Mouse (Mus musculus) embryonic facial prominence, embryonic 13.5 days (tissue): ENCODE measurements at regions not wholly inside any gene's neighbourhood (a gene's known extent, or its start where the extent isn't known, plus 50 kb on each side); places are given as distances from the start of the nearest gene placed in this dataset.

Source experiments
- ATAC-seq: fragments of 200-750 bp; cut with Nextera tagmentation; 2 replicates; pipeline ENCODE4 v1.8.0; 2017; ENCODE audit warnings: low read depth; ENCODE audit not compliant: insufficient number of reproducible peaks, insufficient read depth, low FRiP score, low TSS enrichment
- H3K27ac ChIP-seq: fragments of 300-500 bp; sonication (generic); 2 replicates; pipeline ENCODE4 v1.5.1; 2015; ENCODE audit warnings: moderate library complexity, mild to moderate bottlenecking, inconsistent platforms
- H3K27me3 ChIP-seq: fragments of 300-500 bp; sonication (generic); 2 replicates; pipeline ENCODE4 v1.6.1; 2015; ENCODE audit warnings: mild to moderate bottlenecking, inconsistent platforms
- H3K36me3 ChIP-seq: fragments of 300-500 bp; sonication (generic); 2 replicates; pipeline ENCODE4 v1.6.1; 2015; ENCODE audit warnings: mild to moderate bottlenecking, inconsistent platforms
- H3K4me1 ChIP-seq: fragments of 300-500 bp; sonication (generic); 2 replicates; pipeline ENCODE4 v1.6.1; 2015; ENCODE audit warnings: inconsistent platforms
- H3K4me2 ChIP-seq: fragments of 300-500 bp; sonication (generic); 2 replicates; pipeline ENCODE4 v1.6.1; 2015; ENCODE audit warnings: moderate library complexity, mild to moderate bottlenecking, inconsistent platforms
- H3K4me3 ChIP-seq: fragments of 300-500 bp; sonication (generic); 2 replicates; pipeline ENCODE4 v1.5.1; 2015; ENCODE audit warnings: mild to moderate bottlenecking, inconsistent platforms
- H3K9ac ChIP-seq: fragments of 300-500 bp; sonication (generic); 2 replicates; pipeline ENCODE4 v1.6.1; 2015; ENCODE audit warnings: mild to moderate bottlenecking, inconsistent platforms
- H3K9me3 ChIP-seq: fragments of 300-500 bp; sonication (generic); 2 replicates; pipeline ENCODE4 v1.6.1; 2016; ENCODE audit warnings: inconsistent platforms
- WGBS: fragments of 180-500 bp; shearing (Covaris S2); methylation state at CpG from one replicate; pipeline ENCODE4 v1.1.7; 2015; ENCODE audit warnings: mixed read lengths; 5-methylcytosine and 5-hydroxymethylcytosine counted together

DNA sequence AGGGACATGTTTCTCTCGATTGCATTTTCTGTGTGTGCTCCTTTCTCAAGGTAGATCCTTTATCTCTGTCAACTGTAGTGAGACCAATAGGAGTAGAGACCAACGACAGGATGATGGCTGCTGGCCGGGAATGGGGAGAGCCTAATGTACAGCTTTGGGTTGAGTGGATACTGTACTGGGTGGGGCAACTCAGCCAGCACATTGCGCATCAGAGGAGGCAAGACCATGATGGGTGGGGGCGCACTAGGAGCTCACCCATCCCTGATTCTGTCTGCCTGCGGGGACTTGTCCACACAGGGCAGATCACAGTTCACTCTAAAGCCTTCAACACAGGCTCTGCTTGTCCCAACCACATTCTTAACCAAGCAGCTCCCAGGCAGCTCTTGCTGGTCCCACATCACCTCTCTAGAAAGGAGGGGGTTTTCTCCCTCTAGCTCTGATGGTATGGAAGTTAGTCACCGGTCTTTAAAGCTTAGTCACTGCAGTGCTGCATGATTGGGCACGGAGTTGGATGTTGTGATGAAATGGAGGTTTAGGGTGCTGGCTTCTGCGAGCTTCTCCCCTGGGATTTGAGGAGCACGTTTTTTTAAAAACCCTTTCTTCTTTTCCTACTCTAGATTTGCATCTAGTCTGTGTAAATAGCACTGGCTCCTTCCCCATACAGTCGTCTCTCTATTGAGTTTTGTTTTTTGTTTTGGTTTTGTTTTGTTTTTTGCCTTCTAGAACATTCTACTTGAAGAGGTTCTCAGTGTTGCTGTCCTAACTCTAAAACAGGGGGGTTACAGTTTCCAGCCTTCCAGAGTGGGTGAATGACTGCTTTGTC is 118.3 kb upstream of the Frmd6 start:
- Histone ChIP-seq H3K4me1 (peaks cover 17% of the 10 kb centered on the region), H3K36me3 (no peaks in the 10 kb centered on the region), H3K4me2 (no peak overlapping the region), H3K4me3 (no peak overlapping the region), H3K9me3 (no peaks in the 10 kb centered on the region), H3K27ac (peak overlapping the region; percentile 35; the same call in 1 of the 2 replicates), H3K27me3 (no peaks in the 10 kb centered on the region), H3K9ac (no peak overlapping the region)
- no peak for ATAC-seq
- 82% methylated on average over 11 of the region's 11 CpGs for WGBS

DNA sequence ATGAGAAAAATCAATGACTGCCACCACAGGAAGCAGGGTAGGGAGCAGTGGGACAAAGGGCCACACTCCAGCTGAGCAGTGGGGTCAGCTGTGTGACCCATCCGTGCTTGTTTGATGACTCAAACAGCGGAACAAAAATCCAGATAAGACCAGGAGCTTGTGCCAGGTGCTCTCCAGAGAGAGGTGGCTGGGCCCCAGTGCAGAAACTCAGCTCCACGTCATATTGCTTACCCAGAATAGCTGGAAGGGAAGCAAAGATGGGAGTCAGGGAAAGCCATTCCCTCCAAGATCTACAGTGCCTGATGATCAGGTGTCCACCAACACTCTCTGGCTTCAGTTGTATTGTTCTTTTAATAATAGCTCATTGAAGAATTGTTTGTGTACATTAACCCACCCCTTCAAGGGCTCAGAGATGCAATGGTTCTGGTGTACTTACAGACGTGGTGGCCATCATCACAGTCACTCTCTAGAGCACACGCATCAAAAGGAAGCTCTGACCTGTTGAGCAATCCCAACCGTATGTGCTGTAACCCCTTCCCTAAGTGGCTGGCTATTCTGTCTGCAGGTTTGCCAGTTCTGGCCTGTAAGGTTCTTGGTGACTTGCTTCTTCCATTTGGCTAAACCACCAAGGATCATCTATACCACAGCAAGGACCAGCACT is 117.6 kb upstream of the Frmd6 start:
- no peaks in the 10 kb centered on the region for H3K27me3 ChIP-seq
- 62% methylated on average over 6 of the region's 6 CpGs for WGBS
- no peak overlapping the region for H3K9ac ChIP-seq
- H3K9me3 ChIP-seq, result no peaks in the 10 kb centered on the region
- no peak for ATAC-seq
- no peak overlapping the region for H3K4me3 ChIP-seq
- peak overlapping the region; percentile 35; the same call in 1 of the 2 replicates for H3K27ac ChIP-seq
- H3K36me3 ChIP-seq, result no peaks in the 10 kb centered on the region
- H3K4me2 ChIP-seq, result no peak overlapping the region
- H3K4me1 ChIP-seq, result peaks cover 25% of the 10 kb centered on the region

DNA sequence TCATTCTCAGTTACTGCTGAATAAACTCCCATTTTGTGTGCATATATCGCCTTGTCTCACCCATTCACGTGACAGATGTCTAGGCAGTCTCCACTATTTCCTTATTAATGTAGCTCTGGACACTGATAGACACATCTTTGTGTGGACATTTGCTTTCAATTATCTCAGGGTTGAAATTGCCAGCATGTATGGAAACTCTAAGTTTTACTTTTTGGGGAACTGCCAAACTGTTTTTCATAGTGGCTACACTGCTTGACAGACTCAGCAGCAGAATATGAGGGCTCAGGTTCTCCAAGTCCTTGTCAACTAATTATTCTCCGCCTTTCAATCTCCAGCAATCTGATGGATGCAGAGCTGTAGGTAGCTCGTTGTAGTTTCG is 117.0 kb upstream of the Frmd6 start:
- no peak for ATAC-seq

DNA sequence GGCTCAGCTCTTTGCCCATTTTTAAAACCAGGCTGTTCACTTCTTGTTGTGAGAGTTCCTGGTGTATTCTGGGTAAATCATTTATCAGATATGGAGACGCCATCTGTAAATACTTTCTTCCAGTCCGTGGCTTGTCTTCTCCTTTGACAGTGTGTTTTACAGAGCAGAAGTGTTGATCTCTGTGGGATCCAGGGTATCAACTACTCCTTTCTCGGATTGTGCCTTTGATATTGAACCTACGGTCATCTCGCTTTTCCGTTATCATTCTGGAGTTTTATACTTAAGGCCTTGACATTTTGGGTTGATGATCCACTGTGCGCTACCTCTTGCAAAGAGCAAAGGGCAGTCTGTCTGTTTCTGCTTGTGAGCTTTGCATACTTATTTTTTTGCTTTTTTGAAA is 115.0 kb upstream of the Frmd6 start:
- Histone ChIP-seq H3K27me3 (no peaks in the 10 kb centered on the region), H3K9ac (no peak overlapping the region), H3K4me1 (peaks cover 44% of the 10 kb centered on the region), H3K27ac (no peak overlapping the region), H3K4me2 (no peak overlapping the region), H3K4me3 (no peak overlapping the region), H3K9me3 (no peaks in the 10 kb centered on the region), H3K36me3 (no peaks in the 10 kb centered on the region)
- no peak for ATAC-seq
- 88% methylated on average over 7 of the region's 7 CpGs for WGBS

More for the DNA sequence above, 117.0 kb upstream of the Frmd6 start:
- Histone ChIP-seq H3K9me3 (no peaks in the 10 kb centered on the region), H3K27ac (no peak overlapping the region), H3K36me3 (no peaks in the 10 kb centered on the region), H3K4me3 (no peak overlapping the region), H3K9ac (no peak overlapping the region), H3K4me1 (peaks cover 30% of the 10 kb centered on the region), H3K4me2 (no peak overlapping the region), H3K27me3 (no peaks in the 10 kb centered on the region)
- 64% methylated on average over 5 of the region's 5 CpGs for WGBS

DNA sequence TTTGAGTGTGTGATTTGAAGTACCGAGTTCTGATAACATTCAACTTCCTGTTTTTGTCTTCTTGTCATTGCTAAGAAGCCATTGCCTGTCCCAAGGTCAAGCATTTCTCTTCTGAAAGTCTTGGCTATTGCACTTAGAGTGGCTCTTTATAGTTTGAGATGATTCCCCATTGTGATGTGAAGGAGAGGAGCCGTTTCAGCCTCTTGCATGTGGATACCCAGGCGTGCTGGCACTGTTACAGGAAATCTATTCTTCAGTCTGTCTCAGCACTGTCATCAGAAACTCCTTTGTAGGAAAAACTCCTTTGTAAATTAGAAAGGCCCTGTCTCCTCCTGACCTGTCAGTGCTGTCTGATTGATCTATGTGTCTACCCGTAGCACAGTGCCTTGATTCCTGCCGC is 114.3 kb upstream of the Frmd6 start:
- H3K9ac ChIP-seq, result no peak overlapping the region
- H3K4me1 ChIP-seq, result peaks cover 47% of the 10 kb centered on the region
- H3K36me3 ChIP-seq, result no peaks in the 10 kb centered on the region
- no peak for ATAC-seq
- no peak overlapping the region for H3K4me2 ChIP-seq
- WGBS, result 75% methylated on average over 5 of the region's 5 CpGs
- H3K4me3 ChIP-seq, result no peak overlapping the region
- H3K27me3 ChIP-seq, result no peaks in the 10 kb centered on the region
- no peak overlapping the region for H3K27ac ChIP-seq
- H3K9me3 ChIP-seq, result no peaks in the 10 kb centered on the region

DNA sequence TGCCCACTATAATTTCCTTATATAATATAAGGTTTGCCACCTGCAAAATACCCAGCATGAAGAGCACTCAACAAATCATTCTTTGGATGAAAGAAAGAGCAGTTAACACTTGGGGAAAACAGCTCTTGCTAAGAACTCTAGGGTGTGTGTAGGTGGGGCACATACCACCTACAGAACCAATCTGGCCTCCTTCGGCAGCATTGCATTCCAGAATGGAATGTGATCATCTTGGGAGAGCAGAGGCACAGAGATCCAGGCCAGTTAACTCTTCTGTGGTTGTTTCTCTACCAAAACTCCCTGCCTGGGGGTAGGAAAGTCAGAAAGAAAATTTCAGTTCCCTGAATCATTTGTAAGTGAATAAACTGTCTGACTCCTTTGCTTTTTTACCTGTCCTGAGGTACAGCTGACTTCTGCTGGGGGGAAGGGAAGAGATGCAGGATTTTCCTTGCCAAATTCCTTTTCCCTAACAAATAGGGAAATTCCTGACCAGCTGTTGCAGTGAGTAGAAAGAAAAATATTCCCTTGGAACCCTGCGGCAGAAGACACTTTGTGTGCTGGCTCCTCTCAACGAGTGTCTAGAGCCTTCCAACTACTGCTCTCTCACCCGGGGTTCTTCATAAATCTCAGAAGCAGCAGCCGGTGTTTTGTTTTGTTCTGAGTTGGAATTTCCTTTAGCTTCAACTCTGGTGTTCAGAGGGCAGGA is 112.8 kb upstream of the Frmd6 start:
- Histone ChIP-seq H3K27ac (peak overlapping the region; percentile 41), H3K36me3 (no peaks in the 10 kb centered on the region), H3K4me1 (peaks cover 43% of the 10 kb centered on the region), H3K4me3 (no peak overlapping the region), H3K27me3 (no peaks in the 10 kb centered on the region), H3K4me2 (no peak overlapping the region), H3K9ac (no peak overlapping the region), H3K9me3 (no peaks in the 10 kb centered on the region)
- WGBS, result 33% methylated on average over 5 of the region's 5 CpGs
- ATAC-seq, result no peak

DNA sequence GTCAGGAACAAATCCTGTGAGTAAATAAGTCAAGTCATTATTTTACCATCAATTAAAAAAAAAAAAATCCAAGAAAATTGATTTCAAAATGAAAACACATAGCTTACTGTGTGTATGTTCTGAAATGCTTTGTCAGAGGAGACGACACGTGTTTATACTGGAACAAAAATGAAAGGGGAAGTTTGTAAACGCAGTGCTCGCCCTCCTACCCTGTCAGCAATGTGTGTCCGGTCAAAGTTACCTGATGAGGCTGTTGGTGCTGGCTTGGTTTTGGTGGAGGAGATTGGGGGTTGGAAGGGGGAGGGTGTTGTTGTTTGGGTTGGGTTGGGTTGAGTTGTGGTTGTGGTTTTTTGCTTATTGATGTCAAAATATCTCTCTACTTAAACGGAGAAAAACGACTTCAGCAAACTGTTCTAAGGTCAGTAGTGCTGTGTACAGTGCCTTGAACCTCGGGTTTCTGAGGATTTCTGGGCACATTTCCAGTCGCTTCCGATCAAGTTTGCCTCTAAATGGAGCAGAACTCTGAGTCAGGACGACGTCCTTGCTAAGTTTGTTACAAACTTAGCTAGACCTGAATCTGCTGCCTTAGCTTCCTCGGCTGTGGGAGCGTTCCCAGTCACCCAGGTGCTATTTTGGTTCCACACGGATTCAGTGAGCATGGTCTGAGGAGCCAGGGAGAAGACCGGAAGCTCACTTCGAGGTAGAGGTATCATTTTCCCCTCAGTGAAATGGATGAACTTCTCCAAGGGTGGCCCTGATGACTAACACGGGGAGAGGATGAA is 111.6 kb upstream of the Frmd6 start:
- Histone ChIP-seq H3K36me3 (no peaks in the 10 kb centered on the region), H3K4me2 (peak overlapping the region; percentile 10), H3K4me1 (peaks cover 35% of the 10 kb centered on the region), H3K27ac (peak overlapping the region; percentile 58), H3K4me3 (no peak overlapping the region), H3K9ac (0 out of 2 replicates have a peak overlapping the region, but pooled peaks have one; percentile 12), H3K27me3 (no peaks in the 10 kb centered on the region), H3K9me3 (no peaks in the 10 kb centered on the region)
- no peak for ATAC-seq
- WGBS, result 59% methylated on average over 18 of the region's 18 CpGs

DNA sequence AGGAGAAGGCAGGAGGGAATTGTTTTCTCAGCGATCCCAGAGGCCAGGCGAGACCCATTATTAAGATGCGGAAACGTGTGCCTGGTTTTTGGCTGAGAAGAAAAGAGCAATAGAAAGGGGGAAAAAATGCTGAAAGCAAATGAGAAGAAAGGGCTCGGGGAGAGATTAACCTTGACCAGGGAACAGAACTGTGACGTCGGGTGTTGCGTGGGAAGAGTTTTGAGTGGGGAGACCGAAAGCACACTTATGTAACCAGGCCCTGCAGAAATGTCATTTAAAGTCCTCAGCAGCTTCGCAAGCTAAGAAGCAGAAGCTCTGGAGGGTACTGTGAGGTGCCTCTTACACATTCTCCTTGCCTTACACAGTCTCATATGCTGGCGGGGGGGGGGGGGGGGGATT is 111.0 kb upstream of the Frmd6 start:
- no peak for ATAC-seq
- no peak overlapping the region for H3K4me3 ChIP-seq
- peak overlapping the region; percentile 58 for H3K27ac ChIP-seq
- no peaks in the 10 kb centered on the region for H3K27me3 ChIP-seq
- no peaks in the 10 kb centered on the region for H3K9me3 ChIP-seq
- H3K4me2 ChIP-seq, result peak overlapping the region; percentile 10
- 0 out of 2 replicates have a peak overlapping the region, but pooled peaks have one; percentile 12 for H3K9ac ChIP-seq
- WGBS, result 52% methylated on average over 11 of the region's 11 CpGs
- peaks cover 39% of the 10 kb centered on the region for H3K4me1 ChIP-seq
- no peaks in the 10 kb centered on the region for H3K36me3 ChIP-seq

DNA sequence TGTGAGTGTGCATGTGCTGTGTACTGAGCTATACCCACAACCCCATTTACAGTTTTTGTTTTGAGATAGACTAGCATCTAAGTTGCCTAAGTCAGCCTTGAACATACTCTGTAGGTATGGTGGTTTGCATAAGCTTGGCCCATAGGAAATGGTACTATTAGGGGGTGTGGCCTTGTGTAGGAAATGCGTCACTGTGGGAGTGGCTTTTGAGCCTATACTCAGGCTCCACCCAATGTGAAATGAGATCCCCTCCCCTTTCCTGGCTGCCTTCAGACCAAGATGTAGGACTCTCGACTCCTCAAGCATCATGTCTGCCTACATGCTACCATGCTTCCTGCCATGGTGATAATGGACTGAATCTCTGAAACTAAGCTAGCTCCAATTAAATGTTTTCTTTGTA is 109.5 kb upstream of the Frmd6 start:
- no peak overlapping the region for H3K9ac ChIP-seq
- ATAC-seq, result no peak
- no peaks in the 10 kb centered on the region for H3K9me3 ChIP-seq
- WGBS, result 90% methylated on average over 2 of the region's 2 CpGs
- no peak overlapping the region for H3K4me3 ChIP-seq
- no peak overlapping the region for H3K4me2 ChIP-seq
- H3K4me1 ChIP-seq, result peaks cover 52% of the 10 kb centered on the region
- H3K27me3 ChIP-seq, result no peaks in the 10 kb centered on the region
- no peaks in the 10 kb centered on the region for H3K36me3 ChIP-seq
- H3K27ac ChIP-seq, result no peak overlapping the region

DNA sequence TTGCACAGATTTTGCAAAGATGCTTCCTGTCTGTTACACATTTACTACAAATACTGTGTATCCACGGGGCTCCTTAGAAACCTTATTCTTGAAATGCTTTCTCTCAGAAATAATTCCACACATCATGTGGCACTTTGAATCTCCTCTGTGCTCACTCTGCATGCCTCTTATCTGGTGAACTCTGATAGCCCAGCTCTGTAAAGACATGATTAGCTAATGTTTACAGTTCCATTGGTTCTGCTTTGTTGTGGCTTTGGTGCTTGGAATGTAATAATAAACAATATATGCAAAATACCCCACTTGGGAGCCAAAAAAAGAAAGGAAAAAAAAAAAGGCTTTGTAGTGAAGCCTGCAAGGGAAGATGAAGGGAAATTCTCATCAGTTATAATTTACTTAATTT is 106.7 kb upstream of the Frmd6 start:
- H3K9me3 ChIP-seq, result no peaks in the 10 kb centered on the region
- 0 out of 2 replicates have a peak overlapping the region, but pooled peaks have one; percentile 68 for H3K27ac ChIP-seq
- no peak overlapping the region for H3K4me3 ChIP-seq
- WGBS, result 30% methylated on average over 1 of the region's 1 CpGs
- peaks cover 39% of the 10 kb centered on the region for H3K4me1 ChIP-seq
- ATAC-seq, result no peak
- no peaks in the 10 kb centered on the region for H3K27me3 ChIP-seq
- no peak overlapping the region for H3K9ac ChIP-seq
- no peaks in the 10 kb centered on the region for H3K36me3 ChIP-seq
- H3K4me2 ChIP-seq, result no peak overlapping the region

DNA sequence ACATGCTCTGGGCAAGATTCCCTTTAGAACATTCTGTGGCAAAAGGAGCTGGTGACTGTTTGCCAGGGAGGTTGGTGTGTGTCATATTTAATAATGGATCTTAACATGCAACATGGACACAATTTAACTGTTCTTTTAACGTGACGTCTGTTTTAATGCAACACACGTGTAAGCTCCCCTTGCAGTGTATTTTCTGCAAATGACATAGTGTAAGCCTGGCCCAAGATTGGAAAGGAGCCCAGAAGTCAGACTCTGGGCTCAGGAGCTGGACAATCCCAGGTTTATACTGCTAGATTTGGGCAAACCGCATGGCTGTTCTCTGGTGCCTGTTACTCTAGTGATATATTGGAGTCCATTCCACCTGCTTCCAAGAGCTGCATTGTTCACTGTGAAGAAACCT is 106.1 kb upstream of the Frmd6 start:
- H3K4me2 ChIP-seq, result no peak overlapping the region
- H3K4me3 ChIP-seq, result no peak overlapping the region
- H3K36me3 ChIP-seq, result no peaks in the 10 kb centered on the region
- no peaks in the 10 kb centered on the region for H3K27me3 ChIP-seq
- H3K4me1 ChIP-seq, result peaks cover 32% of the 10 kb centered on the region
- no peaks in the 10 kb centered on the region for H3K9me3 ChIP-seq
- WGBS, result 33% methylated on average over 4 of the region's 4 CpGs
- ATAC-seq, result peak; percentile 62; the same call in 1 of the 2 replicates
- H3K27ac ChIP-seq, result peak overlapping the region; percentile 68
- no peak overlapping the region for H3K9ac ChIP-seq
